Mouse (Mus musculus) small intestine, adult 2 months (tissue): ENCODE measurements at regions not wholly inside any gene's neighbourhood (a gene's known extent, or its start where the extent isn't known, plus 50 kb on each side); places are given as distances from the start of the nearest gene placed in this dataset.

Experiments
- CTCF ChIP-seq: fragments of 200-500 bp; IDR thresholded peaks from 2 replicates; pipeline ENCODE4 v1.5.1; 2012; ENCODE audit warnings: low read depth, mild to moderate bottlenecking, control low read depth, inconsistent platforms, low read length, moderate library complexity, mixed read lengths; ENCODE audit not compliant: insufficient replicate concordance, insufficient read length; ENCODE audit errors: extremely low read depth
- POLR2A ChIP-seq: fragments of 200-500 bp; IDR thresholded peaks from 2 replicates; pipeline ENCODE4 v1.6.1; 2012; ENCODE audit warnings: low read depth, mild to moderate bottlenecking, control low read depth, inconsistent platforms, low read length, moderate library complexity

GRCm38 (mm10) chr1:88807901-88808300, 105.9 kb upstream of the Arl4c start:
- no peak for TF ChIP-seq CTCF
- no peak for TF ChIP-seq POLR2A
